Mouse (Mus musculus): ENCODE data around the gene Sox13. TPM values are rescaled to one million over a fixed set of nuclear protein-coding genes. Genes with fewer than 3 reads are reported as not detected.
"Not testable (repeated sequence)": the region's sequence is repeated elsewhere in the genome, so short reads cannot be mapped to it uniquely, and the experiment has no call there.

Gene Sox13
- polyA plus RNA-seq, 1 experiment: 5.7 TPM

DNA sequence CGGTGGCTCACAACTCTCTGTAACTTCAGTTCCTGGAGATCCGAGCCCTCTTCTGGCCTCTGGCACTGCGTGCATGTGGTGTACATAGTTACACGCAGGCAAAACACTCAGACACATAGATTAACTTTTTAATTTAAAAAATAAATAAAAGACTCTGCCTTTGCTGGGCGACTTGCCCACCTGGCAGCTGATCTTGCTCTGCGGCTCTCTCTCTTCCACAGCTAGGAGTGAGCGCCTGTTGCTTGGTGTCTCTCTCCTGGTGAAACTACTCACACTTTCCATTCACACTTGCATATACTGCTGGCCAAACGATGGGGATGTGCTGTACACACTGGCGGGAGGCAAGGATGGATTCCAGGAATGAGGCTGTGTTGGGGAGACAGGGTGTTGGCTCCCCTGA, 77.6 kb downstream of the Sox13 start:
- no peaks in the 10 kb centered on the region for H3K36me3 ChIP-seq (ENCODE audit: control insufficient read depth, insufficient read depth, low read length)
- no peak overlapping the region for H3K27ac ChIP-seq (ENCODE audit: control insufficient read depth, insufficient read depth, low read depth, low read length)
- H3K4me1 ChIP-seq (ENCODE audit: control insufficient read depth, insufficient read depth, low read length): no peaks in the 10 kb centered on the region
- no peak for TF ChIP-seq CTCF (IDR thresholded peaks at IDR 0.05; ENCODE audit: control insufficient read depth, insufficient read depth, insufficient replicate concordance, low read depth, low read length)
- no peak for TF ChIP-seq POLR2A (IDR thresholded peaks at IDR 0.05; ENCODE audit: control insufficient read depth, low read depth, low read length)
- H3K4me3 ChIP-seq (ENCODE audit: control insufficient read depth, low read depth, low read length): no peak overlapping the region
- H3K27me3 ChIP-seq (ENCODE audit: control insufficient read depth, insufficient read depth, low read length): no peaks in the 10 kb centered on the region

GRCm38 (mm10) chr1:133344357-133344756, 79.8 kb downstream of the Sox13 start:
- H3K27ac ChIP-seq (ENCODE audit: control insufficient read depth, insufficient read depth, low read depth, low read length): no peak overlapping the region
- H3K36me3 ChIP-seq (ENCODE audit: control insufficient read depth, insufficient read depth, low read length): no peaks in the 10 kb centered on the region
- TF ChIP-seq POLR2A (IDR thresholded peaks at IDR 0.05; ENCODE audit: control insufficient read depth, low read depth, low read length) (no peak), CTCF (IDR thresholded peaks at IDR 0.05; ENCODE audit: control insufficient read depth, insufficient read depth, insufficient replicate concordance, low read depth, low read length) (no peak)
- H3K27me3 ChIP-seq (ENCODE audit: control insufficient read depth, insufficient read depth, low read length): no peaks in the 10 kb centered on the region
- H3K4me1 ChIP-seq (ENCODE audit: control insufficient read depth, insufficient read depth, low read length): no peaks in the 10 kb centered on the region
- H3K4me3 ChIP-seq (ENCODE audit: control insufficient read depth, low read depth, low read length): no peak overlapping the region

- H3K27me3 ChIP-seq (ENCODE audit: control insufficient read depth, insufficient read depth, low read length); H3K4me3 ChIP-seq (ENCODE audit: control insufficient read depth, low read depth, low read length); H3K36me3 ChIP-seq (ENCODE audit: control insufficient read depth, insufficient read depth, low read length); H3K27ac ChIP-seq (ENCODE audit: control insufficient read depth, insufficient read depth, low read depth, low read length); H3K4me1 ChIP-seq (ENCODE audit: control insufficient read depth, insufficient read depth, low read length): not testable (repeated sequence)
Measured at GRCm38 (mm10) chr1:133340403-133340802, 83.8 kb downstream of the Sox13 start.

DNA sequence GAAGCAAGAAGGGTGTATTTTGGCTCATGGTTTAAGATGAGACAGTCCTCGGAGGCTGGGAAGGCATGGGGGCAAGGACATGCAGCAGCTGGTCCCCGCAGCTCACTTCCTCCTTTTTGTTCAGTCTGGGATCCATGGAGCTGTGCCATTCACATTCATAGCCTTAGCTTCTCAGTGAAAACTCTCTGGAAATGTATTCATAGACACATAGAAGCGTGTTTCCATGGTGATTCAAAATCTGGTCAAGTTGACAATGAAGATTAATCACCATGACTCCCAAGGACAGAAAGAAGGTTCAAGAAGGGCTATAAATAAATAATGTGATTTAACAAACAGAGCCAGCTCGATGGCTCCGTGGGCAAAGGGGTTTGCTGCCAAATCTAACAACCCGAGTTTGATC, 90.2 kb downstream of the Sox13 start:
- Histone ChIP-seq H3K4me1 (ENCODE audit: control insufficient read depth, insufficient read depth, low read length) (peaks cover 5% of the 10 kb centered on the region), H3K27me3 (ENCODE audit: control insufficient read depth, insufficient read depth, low read length) (no peaks in the 10 kb centered on the region), H3K27ac (ENCODE audit: control insufficient read depth, insufficient read depth, low read depth, low read length) (no peak overlapping the region), H3K36me3 (ENCODE audit: control insufficient read depth, insufficient read depth, low read length) (no peaks in the 10 kb centered on the region), H3K4me3 (ENCODE audit: control insufficient read depth, low read depth, low read length) (no peak overlapping the region)
- TF ChIP-seq POLR2A (IDR thresholded peaks at IDR 0.05; ENCODE audit: control insufficient read depth, low read depth, low read length) (no peak), CTCF (IDR thresholded peaks at IDR 0.05; ENCODE audit: control insufficient read depth, insufficient read depth, insufficient replicate concordance, low read depth, low read length) (no peak)

- no peaks in the 10 kb centered on the region for H3K27me3 ChIP-seq (ENCODE audit: control insufficient read depth, insufficient read depth, low read length)
- no peak overlapping the region for H3K27ac ChIP-seq (ENCODE audit: control insufficient read depth, insufficient read depth, low read depth, low read length)
- TF ChIP-seq POLR2A (IDR thresholded peaks at IDR 0.05; ENCODE audit: control insufficient read depth, low read depth, low read length) (no peak), CTCF (IDR thresholded peaks at IDR 0.05; ENCODE audit: control insufficient read depth, insufficient read depth, insufficient replicate concordance, low read depth, low read length) (no peak)
- H3K4me3 ChIP-seq (ENCODE audit: control insufficient read depth, low read depth, low read length): no peak overlapping the region
- no peaks in the 10 kb centered on the region for H3K36me3 ChIP-seq (ENCODE audit: control insufficient read depth, insufficient read depth, low read length)
- H3K4me1 ChIP-seq (ENCODE audit: control insufficient read depth, insufficient read depth, low read length): peaks cover 5% of the 10 kb centered on the region
Measured at GRCm38 (mm10) chr1:133332656-133333430, 91.3 kb downstream of the Sox13 start.

Other genes with a start within 250 kb of the Sox13 start
- gene Golt1a, start 114.6 kb downstream of the Sox13 start, polyA plus RNA-seq (2012; rRNA removed): 0.46 TPM in 1 of 2 replicates, not detected in the other
- 0.44 TPM in 1 of 2 replicates, not detected in the other for gene Kiss1, start 102.5 kb downstream of the Sox13 start, polyA plus RNA-seq (2012; rRNA removed)
- gene Ren1, start 73.9 kb downstream of the Sox13 start, polyA plus RNA-seq (2012; rRNA removed): 0.90 and 2.6 TPM in 2 replicates
- 32.1 and 33.7 TPM in 2 replicates for gene Etnk2, start 60.8 kb downstream of the Sox13 start, polyA plus RNA-seq (2012; rRNA removed)
- gene Snrpe, start 185.9 kb upstream of the Sox13 start, polyA plus RNA-seq (2012; rRNA removed): 34.5 and 45.3 TPM in 2 replicates
- gene Zbed6, start 236.5 kb upstream of the Sox13 start, polyA plus RNA-seq (2012; rRNA removed): 1.3 and 2.0 TPM in 2 replicates
- gene Gm38394, start 236.9 kb upstream of the Sox13 start, polyA plus RNA-seq (2012; rRNA removed): 1.2 and 1.3 TPM in 2 replicates

Measured in testis, adult 2 months (tissue).